Mouse (Mus musculus) liver, postnatal 0 days (tissue): ENCODE results near the gene Dpf3. TPM values are rescaled to one million over a fixed set of nuclear protein-coding genes. Genes with fewer than 3 reads are reported as not detected.

Experiments
- ATAC-seq: fragments of 200-750 bp; cut with Nextera tagmentation; 2 replicates; pipeline ENCODE4 v1.8.0; 2017; ENCODE audit warnings: mild to moderate bottlenecking, moderate library complexity
- DNase-seq: peaks from one replicate; pipeline ENCODE4 v3.0.0-alpha.2; 2016
- H3K27ac ChIP-seq: fragments of 300-500 bp; sonication (generic); 2 replicates; pipeline ENCODE4 v1.5.1; 2014; ENCODE audit warnings: antibody characterized with exemption, moderate library complexity, mild to moderate bottlenecking, low read depth
- H3K27me3 ChIP-seq: fragments of 300-500 bp; sonication (generic); 2 replicates; pipeline ENCODE4 v1.6.1; 2014; ENCODE audit warnings: low read length, control low read depth, mixed read lengths; ENCODE audit not compliant: insufficient read depth
- H3K36me3 ChIP-seq: fragments of 300-500 bp; sonication (generic); replicated peaks from 2 replicates; pipeline ENCODE4 v1.6.1; 2014; ENCODE audit warnings: mild to moderate bottlenecking, control low read depth, low read length, moderate library complexity, mixed read lengths; ENCODE audit not compliant: insufficient read depth
- H3K4me1 ChIP-seq: fragments of 300-500 bp; sonication (generic); 2 replicates; pipeline ENCODE4 v1.6.1; 2014; ENCODE audit warnings: antibody characterized with exemption, mild to moderate bottlenecking, control low read depth; ENCODE audit not compliant: insufficient read depth
- H3K4me2 ChIP-seq: fragments of 300-500 bp; sonication (generic); 2 replicates; pipeline ENCODE4 v1.6.1; 2014; ENCODE audit warnings: low read depth, mild to moderate bottlenecking, low read length, moderate library complexity, mixed read lengths
- H3K4me3 ChIP-seq: fragments of 300-500 bp; sonication (generic); 2 replicates; pipeline ENCODE4 v1.5.1; 2014; ENCODE audit warnings: low read depth, low read length
- H3K9ac ChIP-seq: fragments of 300-500 bp; sonication (generic); replicated peaks from 2 replicates; pipeline ENCODE4 v1.6.1; 2014; ENCODE audit warnings: mild to moderate bottlenecking, moderate library complexity
- H3K9me3 ChIP-seq: fragments of 300-500 bp; sonication (generic); 2 replicates; pipeline ENCODE4 v1.6.1; 2016; ENCODE audit warnings: mild to moderate bottlenecking, control low read depth, low read length, mixed read lengths
- CTCF ChIP-seq: sonication (generic); IDR thresholded peaks from 2 replicates; pipeline ENCODE4 v1.5.1; 2016; ENCODE audit warnings: antibody characterized with exemption, low read depth
- EP300 ChIP-seq: IDR thresholded peaks from 2 replicates; pipeline ENCODE4 v1.6.1; 2016; ENCODE audit warnings: antibody characterized with exemption, low read depth, mild to moderate bottlenecking
- WGBS: fragments of 180-500 bp; shearing (Covaris S2); extraction: QIAGEN DNeasy Blood & Tissue Kit; methylation state at CpG from one replicate; pipeline ENCODE4 v1.1.7; 2014; ENCODE audit not compliant: insufficient replicate concordance; 5-methylcytosine and 5-hydroxymethylcytosine counted together
- polyA plus RNA-seq: library from polyadenylated mRNA; unstranded; fragments of >200 nt; fragmentation: Nextera tagmentation; extraction: Ambion mirVana; gene quantifications from 2 replicates; pipeline ENCODE4 v1.2.1, GENCODE M21; 2015

The Dpf3 gene
- polyA plus RNA-seq, 1 experiment from 2014 or later = 7.5 TPM

DNA sequence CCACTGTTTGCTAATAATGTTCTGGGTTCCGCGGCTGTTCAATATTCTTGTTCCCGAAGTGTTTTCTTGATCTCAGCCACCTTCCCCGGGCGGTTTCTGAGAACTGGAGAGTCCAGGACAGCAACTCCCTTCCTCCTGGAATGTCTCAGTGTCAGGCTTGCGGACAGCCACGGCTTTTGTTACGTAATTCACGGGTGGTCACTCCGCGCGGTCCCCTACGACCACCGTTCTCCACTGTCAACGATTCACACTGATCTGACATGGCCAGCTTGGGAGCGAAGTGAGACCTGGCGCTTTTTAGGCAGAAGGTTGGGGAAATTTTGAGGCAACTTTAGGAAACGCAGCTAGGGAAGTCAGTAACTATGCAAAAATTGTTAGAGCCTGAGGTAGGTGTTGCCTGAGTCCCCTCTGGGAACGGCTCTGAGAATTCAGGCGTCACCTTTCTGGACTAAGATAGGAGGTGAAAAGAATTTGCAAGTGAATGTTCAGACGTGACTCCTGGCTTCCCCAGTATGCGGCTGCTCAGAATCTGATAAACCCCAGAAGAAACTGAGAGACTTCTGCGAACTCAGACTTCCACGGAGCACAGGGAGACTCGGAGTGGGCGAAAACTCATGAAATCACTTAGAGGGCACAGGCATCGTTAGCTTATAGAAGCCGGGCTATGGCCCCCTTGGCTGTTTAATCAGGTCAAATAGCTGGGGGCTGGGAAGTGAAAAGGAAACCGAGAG is 860 bp upstream of the Dpf3 start:
- Histone ChIP-seq H3K9ac (peak overlapping the region; percentile 53), H3K27me3 (peaks cover 28% of the 10 kb centered on the region), H3K4me1 (peaks cover 19% of the 10 kb centered on the region; the same call in 1 of the 2 replicates), H3K4me2 (peak overlapping the region; percentile 88), H3K36me3 (no peaks in the 10 kb centered on the region), H3K9me3 (peaks cover 3% of the 10 kb centered on the region), H3K4me3 (peak overlapping the region; percentile 78), H3K27ac (peak overlapping the region; percentile 36)
- no peak for TF ChIP-seq EP300
- no peak for TF ChIP-seq CTCF
- ATAC-seq = no peak
- peak; percentile 31 for DNase-seq
- WGBS = under 1% methylated on average over 29 of the region's 29 CpGs

- peak overlapping the region; percentile 86 for H3K9ac ChIP-seq
- H3K4me2 ChIP-seq = peak overlapping the region; percentile 88
- H3K27me3 ChIP-seq = peaks cover 28% of the 10 kb centered on the region
- DNase-seq (peak; percentile 70), ATAC-seq (peak; percentile 68)
- H3K36me3 ChIP-seq = no peaks in the 10 kb centered on the region
- under 1% methylated on average over 72 of the region's 73 CpGs for WGBS
- peak overlapping the region; percentile 88 for H3K27ac ChIP-seq
- H3K4me3 ChIP-seq = peak overlapping the region; percentile 78
- H3K9me3 ChIP-seq = peaks cover 3% of the 10 kb centered on the region
- H3K4me1 ChIP-seq = peaks cover 22% of the 10 kb centered on the region; the same call in 1 of the 2 replicates
- no peak for TF ChIP-seq EP300
- peak; percentile 34; the same call in 1 of the 2 replicates for TF ChIP-seq CTCF
Observed at GRCm38 (mm10) chr12:83486671-83487461, 650 bp downstream of the Dpf3 start.

DNA sequence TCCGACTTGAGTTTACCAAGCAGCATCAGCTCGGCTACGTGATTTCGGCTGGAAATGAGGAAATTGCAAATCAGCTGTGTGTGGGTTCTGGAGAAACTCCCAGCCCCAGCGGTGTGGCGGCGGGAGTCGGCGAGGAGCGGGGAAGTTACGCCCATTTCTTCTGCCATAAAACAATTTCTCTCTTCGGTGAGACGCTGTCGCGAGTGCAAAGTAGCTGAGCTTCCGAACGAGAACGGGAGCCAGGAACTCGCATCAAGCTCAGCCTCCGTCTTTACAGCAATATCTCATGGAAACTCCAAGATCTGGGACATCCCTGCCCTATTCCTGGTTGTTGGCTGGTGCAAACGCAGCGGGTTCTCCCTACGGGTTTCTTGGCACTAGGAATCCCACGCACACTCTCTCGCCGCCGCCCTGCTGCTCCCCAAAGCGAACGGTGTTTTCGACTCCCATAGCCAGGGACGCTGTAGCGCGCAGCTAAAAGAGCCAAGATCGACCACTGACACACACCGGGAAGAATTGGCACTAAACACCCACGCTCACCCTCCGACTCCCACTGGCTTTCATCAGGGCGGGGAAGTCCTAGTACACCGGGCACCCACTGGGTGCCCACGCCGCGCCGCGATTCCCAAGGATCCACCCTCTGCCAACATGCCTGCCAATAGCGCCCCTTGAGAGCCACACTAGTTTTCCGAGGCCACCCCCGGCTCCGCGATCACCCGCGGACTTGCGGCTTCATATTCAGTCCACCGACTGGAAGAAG is 1.4 kb downstream of the Dpf3 start:
- Histone ChIP-seq H3K4me3 (peak overlapping the region; percentile 78), H3K9me3 (no peaks in the 10 kb centered on the region), H3K36me3 (no peaks in the 10 kb centered on the region), H3K4me2 (peak overlapping the region; percentile 88), H3K9ac (peak overlapping the region; percentile 86), H3K4me1 (peaks cover 22% of the 10 kb centered on the region; the same call in 1 of the 2 replicates), H3K27me3 (peaks cover 28% of the 10 kb centered on the region), H3K27ac (peak overlapping the region; percentile 88)
- ATAC-seq = 0 out of 2 replicates have a peak, but pooled peaks have one; percentile 1
- DNase-seq = peak; percentile 35
- WGBS = 1% methylated on average over 52 of the region's 53 CpGs
- TF ChIP-seq CTCF (no peak; the same call in 1 of the 2 replicates), EP300 (no peak)

GRCm38 (mm10) chr12:83484855-83485745 is 2.4 kb downstream of the Dpf3 start:
- TF ChIP-seq CTCF (peak; percentile 27), EP300 (no peak)
- Histone ChIP-seq H3K9me3 (no peaks in the 10 kb centered on the region), H3K27me3 (peaks cover 28% of the 10 kb centered on the region), H3K36me3 (no peaks in the 10 kb centered on the region), H3K27ac (no peak overlapping the region), H3K9ac (peak overlapping the region; percentile 86; the same call in 1 of the 2 replicates), H3K4me2 (peak overlapping the region; percentile 88), H3K4me3 (peak overlapping the region; percentile 78), H3K4me1 (peaks cover 26% of the 10 kb centered on the region)
- no peak for DNase-seq
- ATAC-seq = no peak
- 7% methylated on average over 24 of the region's 24 CpGs for WGBS

DNA sequence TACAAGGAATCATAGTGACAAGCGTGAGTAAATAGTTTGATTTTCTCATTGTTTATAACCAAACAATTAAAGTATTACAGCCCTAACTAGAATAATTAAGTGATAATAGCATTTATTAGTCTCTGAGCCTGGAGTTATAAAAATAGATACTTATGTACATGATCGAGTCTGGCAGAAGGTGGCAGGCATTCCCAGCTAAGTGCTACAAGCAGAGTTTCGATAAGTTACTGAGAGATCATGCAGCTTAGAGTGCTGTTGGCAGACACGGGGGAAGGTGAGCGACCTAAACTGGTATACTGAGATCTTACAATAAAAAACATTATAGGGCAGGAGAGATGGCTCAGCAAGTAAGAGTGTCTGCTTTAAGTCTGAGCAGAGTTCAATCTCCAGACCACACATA is 3.9 kb downstream of the Dpf3 start:
- H3K9me3 ChIP-seq = no peaks in the 10 kb centered on the region
- peaks cover 29% of the 10 kb centered on the region for H3K4me1 ChIP-seq
- no peak overlapping the region for H3K4me3 ChIP-seq
- WGBS = 58% methylated on average over 5 of the region's 5 CpGs
- DNase-seq (no peak), ATAC-seq (no peak)
- H3K4me2 ChIP-seq = no peak overlapping the region
- no peak overlapping the region for H3K9ac ChIP-seq
- H3K36me3 ChIP-seq = no peaks in the 10 kb centered on the region
- TF ChIP-seq CTCF (no peak), EP300 (no peak)
- peaks cover 28% of the 10 kb centered on the region for H3K27me3 ChIP-seq
- H3K27ac ChIP-seq = no peak overlapping the region
